Mouse (Mus musculus): Measurements from ENCODE around the gene Neurl1b.
A peak's percentile ranks its signal among the peaks of the same experiment; 100 is the strongest.

Gene Neurl1b

DNA sequence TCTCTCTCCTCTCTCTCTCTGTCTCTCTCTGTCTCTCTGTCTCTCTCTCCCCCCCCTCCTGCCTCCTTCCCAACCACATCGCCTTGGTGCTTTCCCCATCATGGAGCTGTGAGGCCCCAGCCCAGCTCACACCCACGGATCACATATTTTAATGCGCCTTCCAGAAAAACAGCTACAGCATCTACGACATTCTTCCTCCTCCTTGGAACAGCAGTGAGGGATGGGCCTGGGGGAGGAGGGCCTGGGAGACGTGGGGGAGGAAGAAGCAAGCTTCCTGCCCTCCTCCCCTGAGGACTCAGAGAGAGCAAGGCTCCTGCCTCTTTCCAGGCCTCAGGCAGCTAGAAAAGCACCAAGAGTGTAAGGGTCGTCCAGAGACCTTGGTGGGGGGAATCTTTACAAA is 17.3 kb upstream of the Neurl1b start:
- no peak for DNase-seq (ENCODE audit: low spot score)

DNA sequence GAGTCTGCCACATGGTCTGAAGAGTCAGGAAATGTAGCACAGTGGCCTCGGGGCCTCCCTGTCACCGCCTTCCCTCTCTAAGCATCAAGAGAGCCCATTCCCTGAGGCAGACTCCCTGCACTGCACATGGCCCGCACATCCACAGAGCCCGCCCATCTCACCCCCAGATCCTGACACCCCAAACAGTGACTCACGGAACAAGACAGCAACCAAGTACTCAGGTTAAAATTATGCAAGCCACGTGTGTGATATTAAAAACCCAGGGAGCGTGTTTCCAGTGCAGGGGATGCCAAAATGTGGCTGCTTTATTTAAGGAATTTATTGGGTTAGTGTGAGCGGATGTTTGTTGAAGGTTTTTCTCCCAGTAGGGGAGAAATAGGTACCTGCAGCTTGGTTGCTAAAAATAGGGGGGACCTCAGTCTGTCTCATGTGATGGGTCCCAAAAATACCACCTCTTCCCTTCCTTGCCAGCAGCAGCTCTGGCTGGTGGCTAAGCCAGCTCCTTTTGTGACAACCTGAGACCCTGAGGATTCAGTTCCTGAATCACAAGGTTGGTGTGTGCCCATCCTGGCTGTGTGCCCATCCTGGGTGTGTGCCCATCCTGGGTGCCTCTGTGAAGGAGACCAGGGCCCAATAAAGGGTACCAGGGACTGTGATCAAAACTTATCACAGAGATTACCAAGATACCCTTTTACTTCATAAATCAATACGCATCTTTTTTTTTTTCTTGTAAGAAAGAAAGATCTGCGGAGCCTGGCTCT is 9.1 kb upstream of the Neurl1b start:
- DNase-seq (ENCODE audit: low spot score), result no peak

DNA sequence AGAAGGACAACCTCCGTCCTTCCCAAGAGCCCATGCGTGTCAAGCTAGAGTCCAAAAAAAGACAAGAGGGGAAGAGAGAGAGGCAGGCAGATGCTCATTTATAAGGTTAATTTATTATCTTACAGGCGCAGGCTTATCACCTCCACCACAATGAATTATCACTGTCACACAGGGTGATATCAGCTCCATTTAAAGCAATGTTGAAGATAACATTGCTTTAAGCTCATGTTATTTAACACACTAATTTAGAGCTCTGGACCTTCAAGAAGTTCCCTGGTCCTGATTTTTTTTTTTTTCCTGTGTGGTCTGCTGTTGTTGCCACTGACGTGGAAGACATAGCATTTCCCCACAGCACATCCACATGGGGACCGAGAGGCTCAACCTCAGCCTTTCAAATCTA is 1.7 kb upstream of the Neurl1b start:
- DNase-seq (ENCODE audit: low spot score), result no peak

DNA sequence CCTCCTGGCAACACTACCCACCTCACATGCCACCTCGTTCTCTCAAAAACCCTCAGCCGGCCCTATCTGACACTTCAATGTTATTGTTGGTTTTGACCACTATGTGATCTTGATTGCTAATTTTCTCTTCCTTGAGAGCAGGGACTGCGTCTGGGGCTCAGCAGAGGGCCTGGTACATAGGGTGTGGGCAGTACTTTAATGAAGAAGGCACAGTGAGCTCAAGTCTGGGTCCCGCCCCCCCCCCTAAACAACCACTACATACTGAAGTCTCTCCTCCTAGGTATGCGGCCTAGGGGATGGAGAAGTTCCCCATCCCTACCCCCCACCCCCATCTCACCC is 476 bp upstream of the Neurl1b start:
- DNase-seq (ENCODE audit: low spot score), result no peak

DNA sequence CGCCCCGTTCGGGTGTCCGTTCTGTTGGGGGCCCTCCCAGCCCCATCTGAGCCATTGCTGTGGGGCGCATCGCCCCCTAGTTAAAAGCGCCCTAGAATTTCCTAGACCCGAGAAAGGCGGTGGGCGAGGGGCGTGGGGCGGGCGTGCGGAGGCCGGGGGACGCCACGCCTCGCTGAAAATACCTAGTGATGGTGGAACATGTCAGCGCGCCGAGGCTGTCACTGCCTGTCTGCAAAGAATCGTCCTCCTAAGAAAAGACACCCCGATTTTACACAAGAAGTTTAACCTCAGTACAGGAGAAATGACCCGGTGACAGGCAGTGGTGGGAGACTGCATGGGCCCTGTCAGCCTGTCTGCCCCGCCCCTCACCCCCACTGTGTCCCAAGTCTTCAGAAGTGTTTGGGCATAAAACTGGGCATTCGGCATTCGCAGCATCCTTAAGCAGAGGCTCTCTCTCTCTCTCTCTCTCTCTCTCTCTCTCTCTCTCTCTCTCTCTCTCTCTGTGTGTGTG is 781 bp downstream of the Neurl1b start:
- peak; percentile 35 for DNase-seq (ENCODE audit: low spot score)

DNA sequence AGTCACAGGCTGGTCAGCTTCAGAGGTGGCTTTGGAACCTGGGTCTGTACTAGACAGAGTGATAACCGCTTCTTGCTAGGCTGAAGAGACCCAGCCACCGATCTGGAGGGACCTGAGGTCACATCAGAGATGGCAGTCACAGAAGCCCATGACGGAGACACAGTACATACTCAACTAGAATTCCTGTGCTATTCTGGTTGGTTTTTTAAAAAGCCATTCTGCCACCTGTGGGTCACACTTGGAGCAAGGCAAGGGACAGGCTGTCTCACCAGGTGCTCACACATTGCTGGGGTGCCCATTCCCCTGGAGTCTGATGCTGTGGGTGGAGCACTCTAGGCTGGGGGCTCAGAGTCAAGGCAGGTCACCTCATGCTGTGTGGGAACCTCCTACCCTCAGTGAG is 1.5 kb downstream of the Neurl1b start:
- no peak for DNase-seq (ENCODE audit: low spot score)

DNA sequence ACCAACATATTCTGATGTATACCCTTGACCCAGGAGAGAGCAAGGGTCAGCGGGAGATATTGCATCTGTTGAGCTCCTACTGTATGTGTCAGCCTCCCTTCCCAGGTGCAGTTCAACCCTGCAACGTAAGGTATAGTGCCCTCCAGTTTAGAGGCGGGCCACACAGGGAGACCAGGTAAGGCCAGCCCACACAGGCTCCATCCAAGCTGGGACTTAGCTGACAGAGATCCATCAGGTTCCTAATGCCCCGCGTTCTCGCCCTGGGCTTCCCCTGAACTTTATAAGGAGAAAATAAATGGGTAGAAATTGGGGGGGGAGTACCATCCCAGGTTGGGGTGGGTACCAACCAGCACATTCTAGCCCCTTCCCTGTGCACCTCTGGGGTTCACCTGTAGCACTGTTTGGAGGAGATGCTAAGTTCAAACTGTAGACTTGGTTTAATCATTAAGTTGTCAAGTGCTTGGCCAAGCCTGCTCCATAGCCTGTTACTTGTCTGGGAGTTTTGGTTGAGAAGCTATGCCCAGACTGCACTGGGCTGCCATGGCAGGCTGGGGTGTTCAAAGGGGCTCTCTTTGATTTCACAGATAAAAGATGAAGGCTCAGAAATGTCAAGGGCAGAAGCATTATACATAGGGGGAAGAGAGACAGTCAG is 3.3 kb downstream of the Neurl1b start:
- no peak for DNase-seq (ENCODE audit: low spot score)

DNA sequence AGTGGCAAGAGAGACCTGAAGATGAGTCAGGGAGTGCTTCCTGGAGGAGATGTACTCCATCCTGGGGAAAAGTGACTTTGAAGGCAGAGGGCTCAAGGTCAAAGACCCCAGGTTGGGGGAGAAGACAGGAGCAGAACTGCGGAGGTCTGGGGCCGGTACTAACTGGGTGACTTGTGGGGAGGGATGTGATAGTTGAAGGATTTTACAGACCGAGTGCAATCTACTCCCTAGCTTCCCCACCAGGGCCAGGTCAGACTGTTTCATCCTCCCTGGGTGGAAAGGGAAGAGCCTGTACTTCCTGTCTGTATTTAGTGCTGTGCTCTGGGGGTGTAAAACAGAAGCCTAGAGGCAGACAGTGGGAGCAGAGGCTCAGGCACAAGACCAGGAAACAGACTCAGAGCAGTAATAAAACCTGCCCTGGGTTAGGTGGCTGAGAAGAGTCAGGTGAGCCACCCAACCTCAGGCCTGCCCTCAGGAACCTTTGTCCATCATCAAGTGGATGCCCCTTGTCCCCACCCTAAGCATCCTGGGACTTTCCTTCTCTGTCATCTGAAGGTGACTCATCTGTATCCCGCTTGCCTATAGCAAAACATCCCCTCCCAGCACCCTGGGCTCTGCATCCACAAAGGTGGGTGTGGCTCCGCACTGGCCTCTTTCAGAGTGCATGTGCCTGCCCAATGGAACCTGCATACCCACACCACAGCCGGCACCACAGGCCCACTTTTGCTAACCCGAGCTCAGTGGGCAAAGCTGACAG is 6.0 kb downstream of the Neurl1b start:
- DNase-seq (ENCODE audit: low spot score), result peak; percentile 27

DNA sequence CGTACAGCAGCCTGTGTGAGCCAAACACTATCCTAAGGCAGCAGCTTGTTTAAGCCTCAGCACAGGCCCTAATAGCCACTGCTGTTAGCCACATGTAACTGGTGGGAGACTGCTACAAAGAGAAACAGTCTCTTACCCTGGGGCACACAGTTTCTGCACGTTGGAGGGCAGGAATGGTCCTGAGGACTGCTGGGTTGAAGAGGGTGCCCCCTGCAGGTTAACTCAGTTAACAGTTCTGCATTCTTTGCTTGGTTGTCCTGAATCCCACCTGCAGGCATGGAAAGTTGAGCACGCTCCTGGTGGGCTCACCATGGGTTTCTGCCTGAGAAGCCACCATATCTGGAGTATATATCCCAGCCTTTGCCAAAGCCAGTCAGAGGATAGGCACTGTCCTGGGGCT is 6.9 kb downstream of the Neurl1b start:
- DNase-seq (ENCODE audit: low spot score), result peak; percentile 24

DNA sequence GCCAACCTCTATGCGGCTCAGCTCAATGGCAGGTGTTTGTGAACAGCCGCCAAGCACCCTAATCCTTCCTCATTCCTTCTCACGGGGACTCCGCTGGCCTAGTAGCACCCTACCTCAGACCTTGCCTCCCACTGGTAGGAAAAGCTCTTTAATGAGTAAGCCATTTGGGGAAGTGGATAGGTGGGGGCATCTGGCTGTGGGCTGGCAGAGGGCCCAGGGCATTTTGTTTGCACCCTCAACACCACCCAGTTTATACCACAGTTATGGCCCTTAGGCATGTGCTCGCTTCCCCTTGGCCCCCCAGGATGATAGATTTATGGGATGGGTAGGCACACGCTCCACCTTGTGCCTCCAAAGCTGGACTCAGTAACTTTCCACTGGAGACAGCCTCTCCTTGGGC is 7.8 kb downstream of the Neurl1b start:
- DNase-seq (ENCODE audit: low spot score), result no peak

DNA sequence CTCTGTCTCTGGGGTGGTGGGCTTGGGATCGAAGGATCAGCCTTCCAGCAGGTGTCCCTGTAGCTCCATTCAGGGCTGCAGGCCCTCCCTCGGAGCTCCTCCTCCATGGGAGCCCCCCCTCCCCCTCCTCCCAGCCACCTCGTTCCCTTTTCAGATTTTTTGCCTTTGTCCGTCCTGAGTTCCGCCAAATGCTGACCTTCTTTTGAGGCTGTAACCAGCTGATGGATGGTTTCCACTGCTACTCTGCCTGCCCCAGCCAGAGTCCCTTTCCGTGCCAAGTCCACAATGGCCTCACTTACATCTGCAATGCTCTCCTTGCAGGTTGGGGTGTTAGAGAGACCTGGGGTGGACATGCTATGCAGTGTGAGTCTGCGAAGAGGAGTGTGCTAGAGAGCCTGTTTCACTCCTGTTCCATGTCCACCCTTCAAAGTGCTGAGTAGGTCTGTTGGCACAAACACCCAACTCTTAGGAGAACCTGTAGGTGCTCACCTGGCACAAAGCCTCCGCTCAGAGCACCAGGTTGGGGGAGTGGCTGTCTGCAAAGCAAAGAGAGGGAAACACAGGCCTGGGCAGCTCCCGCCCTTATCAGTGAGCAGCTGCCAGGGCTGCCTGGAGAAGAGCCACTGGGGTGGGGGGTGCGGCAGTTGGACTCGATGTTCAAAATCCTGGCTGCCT is 9.5 kb downstream of the Neurl1b start:
- peak; percentile 63 for DNase-seq (ENCODE audit: low spot score)

DNA sequence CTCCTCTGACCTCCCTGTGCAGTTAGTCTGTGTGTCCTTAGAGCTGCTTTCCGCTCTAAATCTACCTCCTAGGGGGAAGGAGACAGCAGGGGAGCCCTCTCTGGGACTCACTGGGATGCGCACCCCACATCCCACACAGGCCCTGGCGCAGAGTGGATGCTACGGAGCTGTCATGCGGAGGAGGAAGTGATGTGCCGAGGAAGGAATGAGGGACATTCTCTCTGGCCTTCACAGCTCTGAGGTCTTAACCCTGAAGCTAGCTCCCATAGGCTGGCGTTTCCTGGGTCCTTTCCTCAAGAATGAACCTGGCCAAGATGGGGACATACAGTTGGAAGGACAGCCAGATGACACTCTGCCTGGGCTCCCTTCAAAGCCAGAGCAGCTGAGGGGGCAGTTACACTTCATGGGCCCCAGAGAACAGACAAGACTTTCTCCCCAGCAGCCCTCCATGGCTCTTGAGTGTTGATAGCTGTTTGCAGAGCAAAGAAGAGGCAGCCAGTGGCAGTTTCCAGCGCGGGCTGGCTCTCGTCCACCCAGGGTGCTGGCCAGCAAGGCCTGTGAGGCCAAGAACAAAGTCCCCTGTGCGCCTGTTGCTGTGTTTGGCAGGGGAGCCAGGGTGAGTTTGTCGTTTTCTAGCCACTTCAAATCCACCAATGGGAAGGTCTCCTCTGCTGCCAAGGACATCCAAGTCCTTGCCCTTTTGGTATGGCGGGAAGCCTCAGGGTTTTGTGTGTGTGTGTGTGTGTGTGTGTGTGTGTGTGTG is 10.5 kb downstream of the Neurl1b start:
- DNase-seq (ENCODE audit: low spot score), result peak; percentile 56

DNA sequence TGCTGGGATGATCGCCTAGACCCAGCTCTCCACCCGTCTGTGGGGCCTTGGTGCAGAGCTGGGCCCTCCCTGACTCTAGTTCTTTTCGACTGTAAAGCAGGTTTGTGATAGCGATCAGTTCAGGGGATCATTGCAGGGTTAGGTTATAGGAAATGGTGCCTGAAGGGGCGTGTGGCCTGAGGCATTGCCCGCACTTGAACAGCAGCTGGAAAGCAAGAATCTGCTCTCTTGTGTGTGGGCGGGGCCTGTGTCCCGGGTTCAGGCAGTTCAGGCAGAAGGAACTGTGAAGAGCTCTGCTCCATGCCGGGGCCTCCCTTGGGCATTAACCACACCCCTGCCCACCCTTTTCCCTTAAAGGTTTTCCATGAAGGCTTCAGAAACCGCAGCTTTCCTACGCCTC is 18.7 kb downstream of the Neurl1b start:
- no peak for DNase-seq (ENCODE audit: low spot score)

DNA sequence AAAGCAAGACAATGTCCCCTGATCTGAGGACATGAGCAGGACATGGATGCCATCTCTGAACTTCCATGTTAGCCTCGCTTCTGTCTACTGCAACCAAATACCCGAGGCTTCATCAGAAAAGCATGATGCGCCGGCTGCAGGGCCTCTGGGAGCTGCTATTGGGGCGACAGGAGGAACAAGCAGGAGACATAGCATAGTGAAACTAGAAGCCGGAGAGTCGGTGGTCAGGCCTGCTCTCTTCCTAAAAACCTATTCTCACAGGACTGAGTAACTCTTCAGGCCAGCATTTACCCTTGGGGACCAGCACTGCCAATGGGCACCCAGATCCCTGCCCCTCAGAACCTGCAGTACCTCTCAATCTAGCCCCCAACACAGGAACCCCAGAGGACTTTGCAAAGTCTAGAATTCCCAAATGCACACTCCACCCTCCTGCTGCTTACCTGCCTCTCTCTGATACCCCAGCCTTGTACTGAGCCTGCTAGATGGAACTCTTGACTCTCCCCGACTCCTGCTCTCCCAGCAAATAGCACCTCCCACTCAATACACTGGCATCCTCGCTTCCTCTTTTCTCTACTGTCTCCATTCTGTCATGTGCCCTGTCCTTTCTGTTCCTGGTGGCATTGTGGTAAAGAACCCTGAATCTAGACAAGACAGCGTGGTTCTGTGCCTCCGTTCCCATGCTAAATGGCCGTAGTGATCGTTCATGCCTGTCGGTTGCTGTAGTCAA is 22.6 kb downstream of the Neurl1b start:
- DNase-seq (ENCODE audit: low spot score), result no peak

DNA sequence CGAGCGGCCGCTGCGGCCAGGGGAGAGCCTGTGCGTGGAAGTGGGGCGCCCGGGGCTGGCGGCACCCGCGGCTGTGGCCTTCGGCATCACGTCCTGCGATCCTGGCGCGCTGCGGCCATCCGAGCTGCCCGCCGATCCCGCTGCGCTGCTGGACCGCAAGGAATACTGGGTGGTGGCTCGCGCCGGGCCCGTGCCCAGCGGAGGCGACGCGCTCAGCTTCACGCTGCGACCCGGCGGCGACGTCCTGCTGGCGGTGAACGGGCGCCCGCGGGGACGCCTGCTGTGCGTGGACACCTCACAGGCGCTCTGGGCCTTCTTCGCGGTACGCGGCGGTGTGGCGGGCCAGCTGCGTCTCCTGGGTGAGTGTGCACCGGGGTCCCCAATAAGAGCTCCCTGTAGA is 24.4 kb downstream of the Neurl1b start:
- DNase-seq (ENCODE audit: low spot score), result no peak

DNA sequence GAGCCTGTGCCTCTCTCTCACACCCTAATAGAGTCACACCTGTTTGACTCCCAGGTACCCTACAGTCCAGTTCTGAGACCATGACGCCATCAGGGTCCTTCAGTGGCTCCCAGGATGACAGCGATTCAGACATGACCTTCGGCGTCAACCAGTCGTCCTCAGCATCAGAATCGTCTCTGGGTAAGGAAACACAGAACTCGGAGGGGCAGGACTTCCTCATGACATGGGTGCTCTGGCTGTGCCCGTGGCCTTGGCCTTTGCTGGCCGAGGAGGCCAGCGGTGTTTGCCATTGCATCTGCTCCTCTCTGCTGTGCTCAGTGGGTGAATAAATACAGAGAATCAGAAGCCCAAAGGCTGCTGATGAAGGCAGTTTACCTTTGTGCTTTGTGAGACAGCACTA is 26.4 kb downstream of the Neurl1b start:
- no peak for DNase-seq (ENCODE audit: low spot score)

DNA sequence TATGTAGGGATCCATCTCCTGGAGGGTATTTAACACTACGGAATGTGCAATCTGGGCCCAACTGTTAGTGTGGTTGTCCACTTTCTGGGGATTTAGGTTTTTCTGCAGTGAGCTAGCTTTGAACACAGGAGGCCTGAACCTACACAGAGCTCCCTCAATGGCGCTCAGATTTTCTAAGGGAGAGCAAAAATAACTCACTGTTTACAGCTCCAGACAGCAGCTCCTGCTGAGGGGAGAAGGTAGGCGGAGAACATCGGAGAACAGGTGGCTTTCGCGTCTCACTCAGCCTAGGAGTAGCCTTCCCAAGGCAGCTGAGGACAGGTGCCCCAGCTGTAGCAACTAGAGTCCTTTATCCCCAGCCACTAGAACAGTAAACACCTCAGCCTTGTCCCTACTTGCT is 27.6 kb downstream of the Neurl1b start:
- no peak for DNase-seq (ENCODE audit: low spot score)

DNA sequence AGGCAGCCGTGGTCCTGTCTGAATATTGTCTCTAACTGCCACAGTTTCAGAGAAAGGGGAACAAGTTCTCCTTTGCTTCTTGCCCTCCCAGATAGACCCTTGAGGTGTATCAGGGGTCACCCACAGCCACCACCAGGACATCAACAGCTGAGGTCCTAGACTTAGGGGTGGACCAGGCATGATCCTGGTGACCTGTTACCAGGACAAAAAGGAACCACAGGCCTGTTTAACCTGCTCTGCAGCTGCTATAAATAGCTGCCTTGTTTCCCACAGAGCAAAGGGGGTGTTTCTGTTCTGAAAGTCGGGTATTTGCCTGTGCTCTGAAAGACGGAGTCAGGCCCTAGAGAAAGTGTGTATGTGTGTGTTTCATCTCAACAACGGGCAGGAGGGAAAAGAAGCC is 29.2 kb downstream of the Neurl1b start:
- DNase-seq (ENCODE audit: low spot score), result no peak

DNA sequence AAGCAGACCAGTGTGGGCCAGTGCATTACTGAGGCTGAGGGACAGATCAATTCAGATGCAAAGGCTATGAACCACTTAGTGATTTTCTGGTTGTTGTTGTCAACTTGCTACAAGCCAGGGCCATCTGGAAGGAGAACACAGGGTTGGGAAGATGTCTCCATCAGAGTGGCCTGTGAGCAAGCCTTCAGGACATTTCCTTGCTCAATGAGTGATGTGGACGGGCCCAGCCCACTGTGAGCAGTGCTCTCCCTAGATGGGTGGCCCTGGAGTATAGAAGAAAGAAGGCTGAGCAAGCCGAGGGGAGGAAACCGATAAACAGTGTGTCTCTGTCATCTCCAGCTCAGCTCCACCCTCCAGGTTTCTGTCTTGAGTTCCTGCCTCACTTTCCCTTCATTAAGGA is 34.8 kb downstream of the Neurl1b start:
- DNase-seq (ENCODE audit: low spot score), result peak; percentile 34

DNA sequence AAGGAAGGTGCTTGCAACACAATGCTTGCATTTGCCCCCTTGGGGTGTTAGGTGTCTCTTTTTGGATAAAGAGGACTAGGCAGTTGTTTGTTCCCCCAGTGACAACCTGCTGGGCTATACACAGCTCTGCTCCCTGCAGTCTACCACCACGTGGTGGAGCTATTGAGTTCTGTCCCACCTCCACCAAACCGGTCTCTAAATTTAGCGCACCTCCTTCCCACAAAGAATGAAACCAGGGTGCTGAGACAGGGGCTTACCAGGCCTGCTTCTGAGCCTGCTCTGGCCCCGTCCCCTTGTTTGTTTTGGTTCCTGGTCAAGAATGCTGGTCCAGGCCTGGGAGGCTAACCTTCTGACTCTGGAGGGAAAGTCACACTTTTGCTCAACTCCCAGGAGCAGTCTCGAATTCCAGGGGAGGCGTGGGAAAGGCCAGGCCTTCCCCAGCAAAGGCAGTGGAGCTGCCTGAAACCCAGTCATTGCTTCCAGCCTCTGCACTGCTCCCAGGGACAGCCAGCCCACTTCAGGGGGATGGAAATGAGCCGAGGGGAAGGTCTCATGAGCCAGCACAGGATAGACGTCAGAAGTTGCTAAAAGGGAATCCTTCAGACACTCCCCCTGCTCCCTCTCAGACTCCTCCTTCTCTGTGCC is 37.1 kb downstream of the Neurl1b start:
- peak; percentile 51 for DNase-seq (ENCODE audit: low spot score)
